Mouse (Mus musculus): ENCODE data around the gene Cytl1. TPM values are rescaled to one million over a fixed set of nuclear protein-coding genes. Genes with fewer than 3 reads are reported as not detected.

Gene Cytl1
- polyA plus RNA-seq, 1 experiment from 2014 or later, result 0.41 TPM

DNA sequence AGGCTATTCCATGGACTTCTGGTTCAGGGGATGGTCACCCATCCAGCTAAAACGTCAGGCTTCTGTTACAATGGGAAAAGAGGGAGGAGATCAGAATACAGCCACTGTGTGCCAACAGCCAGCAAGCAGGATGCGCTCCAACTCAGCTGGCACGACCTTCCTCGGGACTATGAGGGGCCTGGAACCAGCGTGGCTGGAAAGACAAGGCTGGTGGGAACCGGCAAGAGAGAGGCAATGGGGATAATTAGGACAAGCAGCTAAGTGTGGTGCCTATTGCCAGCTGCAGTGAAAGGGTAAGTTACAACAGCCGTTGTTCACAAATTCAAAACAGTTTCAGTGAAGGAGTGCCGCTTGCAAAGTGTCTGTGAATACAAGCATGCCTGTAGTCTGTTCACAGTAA is 48.0 kb downstream of the Cytl1 start:
- DNase-seq (ENCODE audit: low spot score), result no peak

GRCm38 (mm10) chr5:37784847-37785391 is 49.6 kb downstream of the Cytl1 start:
- H3K27me3 ChIP-seq (replicated peaks; ENCODE audit: low read depth, poor library complexity, severe bottlenecking), result no peaks in the 10 kb centered on the region
- DNase-seq (ENCODE audit: low spot score), result no peak
- H3K4me3 ChIP-seq, result no peak overlapping the region
- no peaks in the 10 kb centered on the region for H3K9me3 ChIP-seq
- no peaks in the 10 kb centered on the region for H3K36me3 ChIP-seq (replicated peaks)
- no peak overlapping the region for H3K27ac ChIP-seq (replicated peaks)
- H3K4me1 ChIP-seq, result peaks cover 11% of the 10 kb centered on the region
- 73% methylated on average over 9 of the region's 9 CpGs for WGBS

More for the DNA sequence above, 48.0 kb downstream of the Cytl1 start:
- Histone ChIP-seq H3K36me3 (replicated peaks) (no peaks in the 10 kb centered on the region), H3K4me1 (peaks cover 11% of the 10 kb centered on the region), H3K9me3 (no peaks in the 10 kb centered on the region), H3K27ac (replicated peaks) (no peak overlapping the region), H3K4me3 (no peak overlapping the region), H3K27me3 (replicated peaks; ENCODE audit: low read depth, poor library complexity, severe bottlenecking) (no peaks in the 10 kb centered on the region)
- WGBS, result 59% methylated on average over 8 of the region's 8 CpGs

Other genes starting within 250 kb of the Cytl1 start
- gene Stk32b, start 18.3 kb upstream of the Cytl1 start, polyA plus RNA-seq (2016; fragmentation: Nextera tagmentation; extraction: Ambion mirVana), result 0.57 and 0.62 TPM in 2 replicates
- gene Msx1, start 89.1 kb downstream of the Cytl1 start, polyA plus RNA-seq (2016; fragmentation: Nextera tagmentation; extraction: Ambion mirVana), result 333 and 362 TPM in 2 replicates